Mouse (Mus musculus): ENCODE results near the gene Prrx1. TPM values are rescaled to one million over a fixed set of nuclear protein-coding genes. Genes with fewer than 3 reads are reported as not detected.

Gene Prrx1
- 28.5 and 29.0 TPM in 2 replicates for polyA plus RNA-seq (2014; fragmentation: Nextera tagmentation; extraction: Ambion mirVana)

- H3K4me3 ChIP-seq (ENCODE audit: low read depth, low read length), result peak within 1 kb of the TSS; percentile 59
- DNase-seq (ENCODE audit: low spot score) (peak; percentile 82), ATAC-seq (replicated peaks; ENCODE audit: low FRiP score) (peak; percentile 78)
- peak within 1 kb of the TSS; percentile 69 for H3K27ac ChIP-seq (ENCODE audit: low read depth, low read length)
- H3K9ac ChIP-seq (ENCODE audit: low read length), result peak within 1 kb of the TSS; percentile 84
- H3K4me2 ChIP-seq (ENCODE audit: low read depth, low read length, severe bottlenecking), result peak within 1 kb of the TSS; percentile 87
- under 1% methylated on average over 17 of the region's 17 CpGs for WGBS
- peaks cover 8% of the 10 kb centered on the region for H3K4me1 ChIP-seq (replicated peaks; ENCODE audit: control insufficient read depth, insufficient read depth, low read length)
- H3K9me3 ChIP-seq (ENCODE audit: control insufficient read depth, low read length), result no peaks in the 10 kb centered on the region
- H3K36me3 ChIP-seq (ENCODE audit: control insufficient read depth, insufficient read depth, low read length), result no peaks in the 10 kb centered on the region
- peaks cover 23% of the 10 kb centered on the region for H3K27me3 ChIP-seq (ENCODE audit: control insufficient read depth, insufficient read depth, low read length)
Observed at GRCm38 (mm10) chr1:163313101-163313773, at the start of gene Prrx1. Gene Prrx1, minus strand, starts transcription at chr1:163313710.

- DNase-seq (ENCODE audit: low spot score) (no peak), ATAC-seq (replicated peaks; ENCODE audit: low FRiP score) (no peak)
- Histone ChIP-seq H3K36me3 (ENCODE audit: control insufficient read depth, insufficient read depth, low read length) (no peaks in the 10 kb centered on the region), H3K4me1 (replicated peaks; ENCODE audit: control insufficient read depth, insufficient read depth, low read length) (no peaks in the 10 kb centered on the region; the same call in 1 of the 2 replicates), H3K27me3 (ENCODE audit: control insufficient read depth, insufficient read depth, low read length) (no peaks in the 10 kb centered on the region), H3K27ac (ENCODE audit: low read depth, low read length) (no peak overlapping the region), H3K4me2 (ENCODE audit: low read depth, low read length, severe bottlenecking) (no peak overlapping the region), H3K9ac (ENCODE audit: low read length) (no peak overlapping the region), H3K9me3 (ENCODE audit: control insufficient read depth, low read length) (no peaks in the 10 kb centered on the region), H3K4me3 (ENCODE audit: low read depth, low read length) (no peak overlapping the region)
- WGBS, result 74% methylated on average over 8 of the region's 8 CpGs
Observed at GRCm38 (mm10) chr1:163362202-163362601, 48.7 kb upstream of the Prrx1 start.

- no peak for ATAC-seq (replicated peaks; ENCODE audit: low FRiP score)
- Histone ChIP-seq H3K4me1 (replicated peaks; ENCODE audit: control insufficient read depth, insufficient read depth, low read length) (no peaks in the 10 kb centered on the region; the same call in 1 of the 2 replicates), H3K27ac (ENCODE audit: low read depth, low read length) (no peak overlapping the region), H3K36me3 (ENCODE audit: control insufficient read depth, insufficient read depth, low read length) (no peaks in the 10 kb centered on the region), H3K4me3 (ENCODE audit: low read depth, low read length) (no peak overlapping the region), H3K9ac (ENCODE audit: low read length) (no peak overlapping the region), H3K4me2 (ENCODE audit: low read depth, low read length, severe bottlenecking) (no peak overlapping the region), H3K9me3 (ENCODE audit: control insufficient read depth, low read length) (no peaks in the 10 kb centered on the region), H3K27me3 (ENCODE audit: control insufficient read depth, insufficient read depth, low read length) (no peaks in the 10 kb centered on the region)
- WGBS, result 81% methylated on average over 5 of the region's 5 CpGs
- no peak for DNase-seq (ENCODE audit: low spot score)
Observed at GRCm38 (mm10) chr1:163361376-163361775, 47.9 kb upstream of the Prrx1 start.

- WGBS, result 66% methylated on average over 6 of the region's 6 CpGs
- no peaks in the 10 kb centered on the region; the same call in 1 of the 2 replicates for H3K4me1 ChIP-seq (replicated peaks; ENCODE audit: control insufficient read depth, insufficient read depth, low read length)
- H3K4me3 ChIP-seq (ENCODE audit: low read depth, low read length), result no peak overlapping the region
- ATAC-seq (replicated peaks; ENCODE audit: low FRiP score), result no peak
- H3K4me2 ChIP-seq (ENCODE audit: low read depth, low read length, severe bottlenecking), result no peak overlapping the region
- H3K9ac ChIP-seq (ENCODE audit: low read length), result no peak overlapping the region
- DNase-seq (ENCODE audit: low spot score), result no peak
- H3K36me3 ChIP-seq (ENCODE audit: control insufficient read depth, insufficient read depth, low read length), result no peaks in the 10 kb centered on the region
- H3K27me3 ChIP-seq (ENCODE audit: control insufficient read depth, insufficient read depth, low read length), result no peaks in the 10 kb centered on the region
- no peaks in the 10 kb centered on the region for H3K9me3 ChIP-seq (ENCODE audit: control insufficient read depth, low read length)
- H3K27ac ChIP-seq (ENCODE audit: low read depth, low read length), result no peak overlapping the region
Observed at GRCm38 (mm10) chr1:163360796-163361195, 47.3 kb upstream of the Prrx1 start.

GRCm38 (mm10) chr1:163359521-163359920, 46.0 kb upstream of the Prrx1 start:
- 85% methylated on average over 3 of the region's 3 CpGs for WGBS
- DNase-seq (ENCODE audit: low spot score) (no peak), ATAC-seq (replicated peaks; ENCODE audit: low FRiP score) (no peak)
- no peak overlapping the region for H3K9ac ChIP-seq (ENCODE audit: low read length)
- no peaks in the 10 kb centered on the region; the same call in 1 of the 2 replicates for H3K4me1 ChIP-seq (replicated peaks; ENCODE audit: control insufficient read depth, insufficient read depth, low read length)
- no peak overlapping the region for H3K4me3 ChIP-seq (ENCODE audit: low read depth, low read length)
- H3K27me3 ChIP-seq (ENCODE audit: control insufficient read depth, insufficient read depth, low read length), result no peaks in the 10 kb centered on the region
- H3K36me3 ChIP-seq (ENCODE audit: control insufficient read depth, insufficient read depth, low read length), result no peaks in the 10 kb centered on the region
- H3K27ac ChIP-seq (ENCODE audit: low read depth, low read length), result no peak overlapping the region
- no peak overlapping the region for H3K4me2 ChIP-seq (ENCODE audit: low read depth, low read length, severe bottlenecking)
- no peaks in the 10 kb centered on the region for H3K9me3 ChIP-seq (ENCODE audit: control insufficient read depth, low read length)

- no peaks in the 10 kb centered on the region for H3K36me3 ChIP-seq (ENCODE audit: control insufficient read depth, insufficient read depth, low read length)
- no peaks in the 10 kb centered on the region; the same call in 1 of the 2 replicates for H3K4me1 ChIP-seq (replicated peaks; ENCODE audit: control insufficient read depth, insufficient read depth, low read length)
- no peak overlapping the region for H3K4me3 ChIP-seq (ENCODE audit: low read depth, low read length)
- no peaks in the 10 kb centered on the region for H3K9me3 ChIP-seq (ENCODE audit: control insufficient read depth, low read length)
- no peak for ATAC-seq (replicated peaks; ENCODE audit: low FRiP score)
- no peak overlapping the region for H3K9ac ChIP-seq (ENCODE audit: low read length)
- H3K27ac ChIP-seq (ENCODE audit: low read depth, low read length), result no peak overlapping the region
- no peak overlapping the region for H3K4me2 ChIP-seq (ENCODE audit: low read depth, low read length, severe bottlenecking)
- H3K27me3 ChIP-seq (ENCODE audit: control insufficient read depth, insufficient read depth, low read length), result no peaks in the 10 kb centered on the region
- WGBS, result 57% methylated on average over 7 of the region's 7 CpGs
- DNase-seq (ENCODE audit: low spot score), result no peak
Observed at GRCm38 (mm10) chr1:163358165-163358564, 44.7 kb upstream of the Prrx1 start.

GRCm38 (mm10) chr1:163357733-163358132, 44.2 kb upstream of the Prrx1 start:
- no peaks in the 10 kb centered on the region for H3K9me3 ChIP-seq (ENCODE audit: control insufficient read depth, low read length)
- H3K36me3 ChIP-seq (ENCODE audit: control insufficient read depth, insufficient read depth, low read length), result no peaks in the 10 kb centered on the region
- no peaks in the 10 kb centered on the region; the same call in 1 of the 2 replicates for H3K4me1 ChIP-seq (replicated peaks; ENCODE audit: control insufficient read depth, insufficient read depth, low read length)
- 56% methylated on average over 6 of the region's 6 CpGs for WGBS
- H3K9ac ChIP-seq (ENCODE audit: low read length), result no peak overlapping the region
- ATAC-seq (replicated peaks; ENCODE audit: low FRiP score) (no peak), DNase-seq (ENCODE audit: low spot score) (no peak)
- H3K4me3 ChIP-seq (ENCODE audit: low read depth, low read length), result no peak overlapping the region
- no peak overlapping the region for H3K27ac ChIP-seq (ENCODE audit: low read depth, low read length)
- no peak overlapping the region for H3K4me2 ChIP-seq (ENCODE audit: low read depth, low read length, severe bottlenecking)
- H3K27me3 ChIP-seq (ENCODE audit: control insufficient read depth, insufficient read depth, low read length), result no peaks in the 10 kb centered on the region

GRCm38 (mm10) chr1:163356167-163356566, 42.7 kb upstream of the Prrx1 start:
- Histone ChIP-seq H3K4me2 (ENCODE audit: low read depth, low read length, severe bottlenecking) (no peak overlapping the region), H3K4me3 (ENCODE audit: low read depth, low read length) (no peak overlapping the region), H3K9me3 (ENCODE audit: control insufficient read depth, low read length) (no peaks in the 10 kb centered on the region), H3K9ac (ENCODE audit: low read length) (no peak overlapping the region), H3K27me3 (ENCODE audit: control insufficient read depth, insufficient read depth, low read length) (no peaks in the 10 kb centered on the region), H3K4me1 (replicated peaks; ENCODE audit: control insufficient read depth, insufficient read depth, low read length) (no peaks in the 10 kb centered on the region), H3K27ac (ENCODE audit: low read depth, low read length) (no peak overlapping the region), H3K36me3 (ENCODE audit: control insufficient read depth, insufficient read depth, low read length) (no peaks in the 10 kb centered on the region)
- DNase-seq (ENCODE audit: low spot score) (no peak), ATAC-seq (replicated peaks; ENCODE audit: low FRiP score) (no peak)
- WGBS, result 72% methylated on average over 4 of the region's 4 CpGs

- no peak for DNase-seq (ENCODE audit: low spot score)
- H3K9me3 ChIP-seq (ENCODE audit: control insufficient read depth, low read length), result no peaks in the 10 kb centered on the region
- no peak for ATAC-seq (replicated peaks; ENCODE audit: low FRiP score)
- H3K27ac ChIP-seq (ENCODE audit: low read depth, low read length), result no peak overlapping the region
- no peaks in the 10 kb centered on the region for H3K4me1 ChIP-seq (replicated peaks; ENCODE audit: control insufficient read depth, insufficient read depth, low read length)
- H3K4me2 ChIP-seq (ENCODE audit: low read depth, low read length, severe bottlenecking), result no peak overlapping the region
- no peak overlapping the region for H3K9ac ChIP-seq (ENCODE audit: low read length)
- no peaks in the 10 kb centered on the region for H3K27me3 ChIP-seq (ENCODE audit: control insufficient read depth, insufficient read depth, low read length)
- no peak overlapping the region for H3K4me3 ChIP-seq (ENCODE audit: low read depth, low read length)
- WGBS, result 47% methylated on average over 3 of the region's 3 CpGs
- H3K36me3 ChIP-seq (ENCODE audit: control insufficient read depth, insufficient read depth, low read length), result no peaks in the 10 kb centered on the region
Observed at GRCm38 (mm10) chr1:163355626-163356156, 42.2 kb upstream of the Prrx1 start.

Measured in forebrain, embryonic 11.5 days (tissue).